Mouse (Mus musculus) thymus, postnatal 0 days (tissue): ENCODE results near the gene Sec23b. TPM values are rescaled to one million over a fixed set of nuclear protein-coding genes. Genes with fewer than 3 reads are reported as not detected.

Experiments
- DNase-seq: peaks from one replicate; pipeline ENCODE4 v3.0.0-alpha.2; 2015; ENCODE audit warnings: low spot score
- microRNA-seq: library from miRNA; unstranded; fragments of <30 nt; microRNA quantifications from one replicate; pipeline ENCODE4, GENCODE M21; 2016; ENCODE audit warnings: borderline number of aligned reads
- polyA plus RNA-seq: library from polyadenylated mRNA; unstranded; fragments of >200 nt; fragmentation: Nextera tagmentation; extraction: Ambion mirVana; gene quantifications from 2 replicates; pipeline ENCODE4 v1.2.1, GENCODE M21; 2015

The Sec23b gene
- polyA plus RNA-seq, 1 experiment from 2014 or later: 84.7 TPM

GRCm38 (mm10) chr2:144599831-144600687 is 44.0 kb downstream of the Sec23b start, which contains the start of gene Dtd1:
TSS of gene Dtd1 (plus strand) at chr2:144599897.
- DNase-seq: peak; percentile 80

GRCm38 (mm10) chr2:144601576-144601975 is 45.5 kb downstream of the Sec23b start:
- DNase-seq: no peak

GRCm38 (mm10) chr2:144613956-144614355 is 57.9 kb downstream of the Sec23b start:
- no peak for DNase-seq

GRCm38 (mm10) chr2:144617074-144617874 is 61.2 kb downstream of the Sec23b start:
- DNase-seq: no peak

GRCm38 (mm10) chr2:144621491-144621890 is 65.5 kb downstream of the Sec23b start:
- no peak for DNase-seq

GRCm38 (mm10) chr2:144633551-144633950 is 77.5 kb downstream of the Sec23b start:
- no peak for DNase-seq

- no peak for DNase-seq
Measured at GRCm38 (mm10) chr2:144634231-144634630, 78.2 kb downstream of the Sec23b start.

- DNase-seq: no peak
Measured at GRCm38 (mm10) chr2:144634729-144635128, 78.7 kb downstream of the Sec23b start.

GRCm38 (mm10) chr2:144635644-144636320 is 79.8 kb downstream of the Sec23b start:
- peak; percentile 56 for DNase-seq

- DNase-seq: no peak
Measured at GRCm38 (mm10) chr2:144637204-144637603, 81.2 kb downstream of the Sec23b start.

GRCm38 (mm10) chr2:144637671-144638395 is 81.8 kb downstream of the Sec23b start:
- no peak for DNase-seq

- no peak for DNase-seq
Measured at GRCm38 (mm10) chr2:144638719-144639118, 82.7 kb downstream of the Sec23b start.

- no peak for DNase-seq
Measured at GRCm38 (mm10) chr2:144640101-144640500, 84.1 kb downstream of the Sec23b start.

Small RNA genes lying within 50 kb of the gene (microRNA-seq; reads per million reads assigned to microRNA genes)
- gene Gm24823: not detected

Other genes with a start within 250 kb of the Sec23b start
- 0.13 and 0.31 TPM in 2 replicates for gene Ovol2, start 224.1 kb upstream of the Sec23b start, polyA plus RNA-seq
- 29.0 and 31.5 TPM in 2 replicates for gene Kat14, start 187.2 kb upstream of the Sec23b start, polyA plus RNA-seq
- gene Pet117, start 187.2 kb upstream of the Sec23b start, polyA plus RNA-seq: 1.8 and 3.8 TPM in 2 replicates
- 0.25 and 0.63 TPM in 2 replicates for gene Dzank1, start 28.8 kb upstream of the Sec23b start, polyA plus RNA-seq
- gene Polr3f, start 28.5 kb upstream of the Sec23b start, polyA plus RNA-seq: 19.0 and 21.5 TPM in 2 replicates
- 18.6 and 21.0 TPM in 2 replicates for gene Rbbp9, start 5.4 kb upstream of the Sec23b start, polyA plus RNA-seq
- gene Smim26, start 37.8 kb downstream of the Sec23b start, polyA plus RNA-seq: 60.4 and 67.0 TPM in 2 replicates
- 42.0 and 44.9 TPM in 2 replicates for gene Dtd1, start 43.7 kb downstream of the Sec23b start, polyA plus RNA-seq